Mouse (Mus musculus) lung, postnatal 0 days (tissue): Measurements from ENCODE around the gene Klf11.

Experiments used
- CTCF ChIP-seq: IDR thresholded peaks from 2 replicates; pipeline ENCODE4 v1.5.1; 2016; ENCODE audit warnings: antibody characterized with exemption, mild to moderate bottlenecking
- EP300 ChIP-seq: IDR thresholded peaks from 2 replicates; pipeline ENCODE4 v1.6.1; 2016; ENCODE audit warnings: antibody characterized with exemption, mild to moderate bottlenecking, control low read depth

DNA sequence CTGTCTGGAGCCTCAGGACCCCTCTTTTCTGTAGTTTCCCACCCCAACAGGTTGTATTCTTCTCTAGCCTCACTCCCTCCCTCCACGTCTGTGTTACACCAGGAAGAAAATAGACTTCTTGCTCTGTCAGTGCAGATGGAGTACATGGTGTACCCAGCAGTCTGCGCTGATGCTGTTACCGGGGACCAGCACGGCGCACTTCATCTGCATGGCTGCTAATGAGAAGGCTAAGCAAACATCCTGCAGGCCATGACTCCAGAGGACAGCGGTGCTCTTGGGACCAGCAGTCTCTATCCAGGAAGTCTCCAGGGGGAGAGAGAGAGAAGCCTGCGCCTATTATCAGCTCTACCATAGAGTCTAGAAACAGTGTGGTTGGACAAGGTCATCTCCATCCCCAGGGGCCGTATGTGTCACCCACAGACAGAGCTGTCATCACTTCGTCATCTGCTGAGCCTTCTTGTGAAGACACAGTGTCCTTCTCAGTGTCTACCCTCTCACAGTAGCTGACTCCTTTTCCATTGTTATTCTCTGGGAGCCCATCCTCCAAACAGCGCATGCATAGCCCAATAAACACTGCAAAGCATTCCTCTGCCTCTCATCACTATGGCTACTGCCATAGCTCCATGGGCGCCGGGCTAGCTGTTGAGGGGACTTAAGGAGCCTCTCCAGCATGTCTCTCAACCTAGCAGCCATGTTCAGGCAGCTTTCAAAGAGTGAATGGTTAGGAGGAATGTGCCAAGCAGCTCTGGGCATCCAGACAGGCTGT, 27.4 kb upstream of the Klf11 start:
- TF ChIP-seq CTCF (no peak), EP300 (no peak)
